Mouse (Mus musculus): ENCODE results near the gene Foxn3.

DNA sequence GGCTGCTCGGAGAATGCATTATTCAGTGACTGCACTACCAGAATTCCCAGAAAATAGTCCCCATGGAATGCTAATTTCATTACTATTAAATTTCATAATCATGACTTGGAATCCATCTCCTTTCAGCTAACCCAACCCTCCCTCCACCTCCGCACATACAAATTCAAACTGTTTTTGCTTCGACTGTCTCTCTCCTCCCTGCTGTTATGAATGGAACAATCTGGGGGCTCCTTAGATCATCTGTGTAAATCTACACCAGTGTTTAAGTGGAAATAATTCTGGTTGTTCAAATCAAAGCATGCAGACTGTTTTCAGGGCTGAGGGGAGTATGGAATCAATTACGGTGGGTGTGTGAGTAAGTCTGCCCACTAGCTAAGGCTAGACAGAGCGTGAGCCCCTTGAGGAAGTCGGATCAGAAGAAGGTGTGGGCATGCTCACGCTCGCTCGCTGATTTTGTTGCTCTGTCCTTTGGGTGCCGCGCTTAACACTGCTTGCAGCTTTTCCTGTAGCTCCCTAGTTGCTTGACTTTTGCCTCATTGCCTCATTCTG is 254.8 kb downstream of the Foxn3 start:
- no peak for TF ChIP-seq POLR2A (IDR thresholded peaks at IDR 0.05; ENCODE audit: borderline replicate concordance, extremely low read depth, insufficient read depth, insufficient read length, poor library complexity, severe bottlenecking)
- TF ChIP-seq CTCF (IDR thresholded peaks at IDR 0.05; ENCODE audit: borderline replicate concordance, extremely low read depth, insufficient read depth, insufficient read length) = no peak
